Mouse (Mus musculus) C2C12 (cell line): ENCODE results near the gene Cyp17a1. TPM values are rescaled to one million over a fixed set of nuclear protein-coding genes. Genes with fewer than 3 reads are reported as not detected.

ENCODE experiments used
- H3K27me3 ChIP-seq: one replicate; pipeline ENCODE4 v1.6.1; 2011; ENCODE audit not compliant: control insufficient read depth, insufficient read depth, insufficient read length
- H3K36me3 ChIP-seq: one replicate; pipeline ENCODE4 v1.6.1; 2011; ENCODE audit not compliant: control insufficient read depth, insufficient read depth
- H3K4me3 ChIP-seq: one replicate; pipeline ENCODE4 v1.5.1; 2011; ENCODE audit warnings: mild to moderate bottlenecking, control low read depth; ENCODE audit not compliant: poor library complexity, insufficient read depth, severe bottlenecking
- H3K79me2 ChIP-seq: one replicate; pipeline ENCODE4 v1.6.1; 2011; ENCODE audit not compliant: control insufficient read depth, insufficient read depth
- H3K79me3 ChIP-seq: one replicate; pipeline ENCODE4 v1.6.1; 2011; ENCODE audit warnings: low read depth, control low read depth
- H3ac ChIP-seq: one replicate; pipeline ENCODE3; 2011; ENCODE audit warnings: low read depth; ENCODE audit not compliant: control insufficient read depth, insufficient read length
- CEBPB ChIP-seq: IDR thresholded peaks from one replicate; pipeline ENCODE4 v1.6.1; 2011; ENCODE audit warnings: low read depth, mild to moderate bottlenecking, control low read depth, moderate library complexity
- CTCF ChIP-seq: IDR thresholded peaks from one replicate; pipeline ENCODE4 v1.5.1; 2011; ENCODE audit not compliant: control insufficient read depth, insufficient read depth, insufficient read length
- FOSL1 ChIP-seq: IDR thresholded peaks from one replicate; pipeline ENCODE4 v1.8.0; 2011; ENCODE audit warnings: mild to moderate bottlenecking, low read length; ENCODE audit not compliant: poor library complexity, insufficient read depth, severe bottlenecking
- MAX ChIP-seq: IDR thresholded peaks from one replicate; pipeline ENCODE4 v1.6.1; 2011; ENCODE audit warnings: mild to moderate bottlenecking, control low read depth
- MYOD1 ChIP-seq: IDR thresholded peaks from one replicate; pipeline ENCODE4 v1.6.1; 2011; ENCODE audit warnings: low read depth; ENCODE audit not compliant: control insufficient read depth, insufficient read length
- MYOG ChIP-seq: IDR thresholded peaks from one replicate; pipeline ENCODE4 v1.6.1; 2011; ENCODE audit not compliant: control insufficient read depth, insufficient read length; ENCODE audit errors: extremely low read depth
- USF1 ChIP-seq: IDR thresholded peaks from one replicate; pipeline ENCODE4 v1.6.1; 2011; ENCODE audit warnings: low read depth, mild to moderate bottlenecking, control low read depth, moderate library complexity
- polyA plus RNA-seq: library from polyadenylated mRNA; unstranded; fragments of >200 nt; fragmentation: generic; extraction: Trizol; gene quantifications from one replicate; pipeline ENCODE4 v1.2.1, GENCODE M21; 2012; ENCODE audit warnings: missing spikeins

The Cyp17a1 gene
- polyA plus RNA-seq, 1 experiment = not detected

- Histone ChIP-seq H3K36me3 (peaks cover 3% of the 10 kb centered on the region), H3K79me2 (peaks cover 35% of the 10 kb centered on the region), H3ac (no peak overlapping the region), H3K27me3 (no peaks in the 10 kb centered on the region), H3K4me3 (no peak overlapping the region), H3K79me3 (peaks cover 4% of the 10 kb centered on the region)
- TF ChIP-seq CTCF = no peak
- no peak for TF ChIP-seq USF1
- TF ChIP-seq MYOG = no peak
- no peak for TF ChIP-seq MYOD1
- no peak for TF ChIP-seq FOSL1
- no peak for TF ChIP-seq CEBPB
- TF ChIP-seq MAX = no peak
Measured at GRCm38 (mm10) chr19:46639053-46639452, 33.9 kb downstream of the Cyp17a1 start.

GRCm38 (mm10) chr19:46637598-46637997, 35.4 kb downstream of the Cyp17a1 start:
- H3K36me3 ChIP-seq = peaks cover 3% of the 10 kb centered on the region
- TF ChIP-seq MYOG (no peak), USF1 (no peak), MYOD1 (no peak), CTCF (no peak), FOSL1 (no peak), CEBPB (no peak), MAX (no peak)
- H3K79me2 ChIP-seq = peaks cover 26% of the 10 kb centered on the region
- H3K4me3 ChIP-seq = no peak overlapping the region
- peaks cover 4% of the 10 kb centered on the region for H3K79me3 ChIP-seq
- no peak overlapping the region for H3ac ChIP-seq
- H3K27me3 ChIP-seq = no peaks in the 10 kb centered on the region

DNA sequence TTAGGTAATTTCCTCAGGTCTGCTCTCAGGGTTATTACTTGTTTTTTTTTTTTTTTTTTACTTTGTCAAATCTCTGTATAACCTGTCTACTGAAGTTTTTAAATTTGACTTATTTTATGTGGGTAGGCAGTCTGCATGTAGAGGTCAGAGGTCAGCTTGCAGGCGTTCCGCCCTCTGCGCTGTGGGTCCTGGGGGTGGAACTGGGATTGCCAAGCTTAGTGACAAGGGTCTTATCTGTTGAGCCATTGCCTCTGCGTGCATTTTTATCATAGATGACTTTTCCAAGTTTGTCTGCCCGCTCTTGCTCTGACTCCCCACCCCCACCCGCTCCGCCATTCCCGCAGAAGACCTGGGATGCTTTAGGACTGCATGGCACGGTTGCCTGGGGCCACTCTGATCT, 37.2 kb downstream of the Cyp17a1 start:
- H3K36me3 ChIP-seq = peaks cover 3% of the 10 kb centered on the region
- peaks cover 2% of the 10 kb centered on the region for H3K79me3 ChIP-seq
- peaks cover 13% of the 10 kb centered on the region for H3K79me2 ChIP-seq
- H3K27me3 ChIP-seq = no peaks in the 10 kb centered on the region
- TF ChIP-seq MAX (no peak), FOSL1 (no peak), USF1 (no peak)
- no peak overlapping the region for H3K4me3 ChIP-seq
- no peak overlapping the region for H3ac ChIP-seq

DNA sequence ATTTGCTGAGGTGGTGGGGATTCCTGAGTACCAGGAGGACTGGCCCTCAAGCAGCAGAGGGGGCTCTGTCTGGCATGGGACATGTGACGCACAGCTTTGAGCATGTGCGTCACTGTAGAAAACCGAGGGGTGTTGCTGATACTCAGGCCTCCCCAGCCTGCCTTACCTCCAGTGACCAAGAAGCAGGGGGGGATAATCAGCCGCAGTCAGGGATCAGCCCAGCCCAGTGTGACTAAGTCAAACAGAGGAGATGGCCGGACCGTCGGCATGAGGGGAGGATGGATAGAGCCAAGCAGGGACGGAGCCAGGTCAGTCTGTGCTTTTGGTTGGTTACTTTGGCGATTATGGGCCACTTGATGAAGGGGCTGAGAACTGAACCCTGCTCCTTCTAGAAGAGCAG, 41.3 kb downstream of the Cyp17a1 start:
- peaks cover 9% of the 10 kb centered on the region for H3K79me2 ChIP-seq
- no peak overlapping the region for H3K4me3 ChIP-seq
- H3K27me3 ChIP-seq = no peaks in the 10 kb centered on the region
- no peak overlapping the region for H3ac ChIP-seq
- H3K36me3 ChIP-seq = peaks cover 3% of the 10 kb centered on the region
- TF ChIP-seq MAX = no peak
- TF ChIP-seq USF1 = no peak
- no peak for TF ChIP-seq CEBPB
- TF ChIP-seq MYOG = no peak
- TF ChIP-seq MYOD1 = no peak
- no peak for TF ChIP-seq CTCF
- no peak for TF ChIP-seq FOSL1
- peaks cover 2% of the 10 kb centered on the region for H3K79me3 ChIP-seq

DNA sequence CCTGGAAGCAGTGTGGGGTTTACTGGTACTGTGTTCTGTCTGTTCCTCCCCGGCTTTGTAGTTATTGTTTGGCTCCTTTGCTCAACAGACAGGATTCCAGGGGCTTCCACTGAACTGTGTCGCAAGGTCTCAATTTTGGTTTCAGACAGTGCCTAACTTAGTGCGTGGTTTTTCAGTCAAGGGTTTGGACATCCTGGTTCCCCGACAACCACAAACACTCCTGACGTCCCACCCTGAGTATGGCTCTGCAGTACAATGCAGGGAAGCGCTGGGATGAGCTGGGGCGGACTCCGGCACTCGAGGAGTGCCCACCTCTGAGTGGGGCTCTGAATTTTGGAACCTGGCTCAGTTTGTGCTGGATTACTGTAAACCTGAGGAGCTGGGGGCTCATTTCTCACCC, 43.2 kb downstream of the Cyp17a1 start:
- H3K36me3 ChIP-seq = peaks cover 2% of the 10 kb centered on the region
- peaks cover 2% of the 10 kb centered on the region for H3K79me3 ChIP-seq
- no peaks in the 10 kb centered on the region for H3K27me3 ChIP-seq
- TF ChIP-seq MYOG = no peak
- no peak for TF ChIP-seq MYOD1
- TF ChIP-seq MAX = no peak
- no peak for TF ChIP-seq CEBPB
- TF ChIP-seq CTCF = no peak
- no peak for TF ChIP-seq USF1
- TF ChIP-seq FOSL1 = no peak
- H3K79me2 ChIP-seq = peaks cover 9% of the 10 kb centered on the region
- H3K4me3 ChIP-seq = no peak overlapping the region
- H3ac ChIP-seq = no peak overlapping the region

GRCm38 (mm10) chr19:46628403-46628802, 44.6 kb downstream of the Cyp17a1 start:
- TF ChIP-seq USF1 (no peak), CTCF (no peak), MYOG (no peak), FOSL1 (no peak), CEBPB (no peak), MAX (no peak), MYOD1 (no peak)
- peaks cover 2% of the 10 kb centered on the region for H3K79me3 ChIP-seq
- no peaks in the 10 kb centered on the region for H3K36me3 ChIP-seq
- H3K79me2 ChIP-seq = no peaks in the 10 kb centered on the region
- no peak overlapping the region for H3ac ChIP-seq
- H3K4me3 ChIP-seq = no peak overlapping the region
- H3K27me3 ChIP-seq = no peaks in the 10 kb centered on the region
